Mouse (Mus musculus) cortical plate, adult 2 months (tissue): ENCODE measurements around the gene Bbs12.

Experiments
- CTCF ChIP-seq: fragments of 200-500 bp; IDR thresholded peaks from 2 replicates; pipeline ENCODE4 v1.5.1; 2011; ENCODE audit warnings: mild to moderate bottlenecking, control low read depth, low read length; ENCODE audit not compliant: insufficient read depth; ENCODE audit errors: extremely low read depth
- POLR2A ChIP-seq: fragments of 200-500 bp; IDR thresholded peaks from 2 replicates; pipeline ENCODE4 v1.6.1; 2011; ENCODE audit warnings: mild to moderate bottlenecking, low read length, control low read depth; ENCODE audit not compliant: insufficient read depth; ENCODE audit errors: extremely low read depth

- TF ChIP-seq CTCF (no peak), POLR2A (no peak)
Measured at GRCm38 (mm10) chr3:37365976-37366375, 53.6 kb downstream of the Bbs12 start.
